Mouse (Mus musculus): Measurements from ENCODE around the gene Trmu. TPM values are rescaled to one million over a fixed set of nuclear protein-coding genes. Genes with fewer than 3 reads are reported as not detected.

Trmu gene
- 13.6 and 14.4 TPM in 2 replicates for polyA plus RNA-seq (2015; fragmentation: Nextera tagmentation; extraction: Ambion mirVana)

DNA sequence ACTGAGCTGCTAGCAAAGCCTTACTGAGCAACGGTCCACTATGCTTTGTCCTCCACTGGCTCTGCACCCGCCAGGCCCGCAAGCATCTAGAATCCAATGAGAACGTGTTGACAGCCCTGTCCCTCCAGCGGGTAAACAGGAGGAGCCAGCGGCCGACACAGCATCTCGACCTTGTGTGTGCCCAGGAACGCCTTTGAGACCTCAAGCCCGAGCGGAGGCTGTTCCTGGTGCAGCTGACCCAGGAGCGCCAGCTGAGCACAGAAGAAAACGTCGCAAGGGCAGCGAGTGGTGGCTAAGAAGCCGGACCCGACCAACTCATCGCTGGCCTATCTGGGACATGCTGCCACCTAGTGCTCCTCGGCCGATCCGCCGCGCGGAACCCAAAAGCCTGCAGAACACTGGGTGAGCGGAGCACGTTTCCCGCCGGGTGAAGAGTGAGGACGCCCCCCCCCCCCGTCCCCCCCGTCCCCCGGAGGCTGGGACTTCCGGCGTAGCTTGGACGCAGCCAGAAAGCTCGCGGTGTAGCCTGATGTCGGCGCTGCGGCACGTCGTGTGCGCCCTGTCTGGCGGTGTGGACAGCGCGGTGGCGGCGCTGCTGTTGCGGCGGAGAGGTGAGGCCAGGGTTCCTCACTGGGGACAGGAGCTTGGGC is at the start of gene Trmu:
TSS of gene Trmu (plus strand) at position 465 of the 650 bp plus-strand sequence.
- 1% methylated on average over 49 of the region's 50 CpGs for WGBS
- ATAC-seq, result peak; percentile 96
- H3K9me3 ChIP-seq (ENCODE audit: control insufficient read depth), result no peaks in the 10 kb centered on the region
- peaks cover 6% of the 10 kb centered on the region; the same call in 1 of the 2 replicates for H3K4me1 ChIP-seq (replicated peaks; ENCODE audit: control insufficient read depth, insufficient read depth, low read length)
- peak within 1 kb of the TSS; percentile 68 for H3K27ac ChIP-seq (ENCODE audit: low read depth, low read length)
- peaks cover 39% of the 10 kb centered on the region for H3K36me3 ChIP-seq (ENCODE audit: control insufficient read depth, insufficient read depth)
- no peaks in the 10 kb centered on the region for H3K27me3 ChIP-seq (replicated peaks; ENCODE audit: control insufficient read depth, insufficient read depth, low read length)
- peak within 1 kb of the TSS; percentile 80 for H3K4me3 ChIP-seq (ENCODE audit: low read depth, low read length)
- peak; percentile 82 for TF ChIP-seq CTCF (IDR thresholded peaks at IDR 0.05; ENCODE audit: low read depth)
- H3K9ac ChIP-seq (ENCODE audit: low read depth, low read length), result peak within 1 kb of the TSS; percentile 80
- H3K4me2 ChIP-seq (replicated peaks; ENCODE audit: low read depth), result peak within 1 kb of the TSS; percentile 91

- TF ChIP-seq CTCF (IDR thresholded peaks at IDR 0.05; ENCODE audit: low read depth), result no peak
- Histone ChIP-seq H3K27me3 (replicated peaks; ENCODE audit: control insufficient read depth, insufficient read depth, low read length) (no peaks in the 10 kb centered on the region), H3K9ac (ENCODE audit: low read depth, low read length) (no peak overlapping the region), H3K4me3 (ENCODE audit: low read depth, low read length) (no peak overlapping the region), H3K4me1 (replicated peaks; ENCODE audit: control insufficient read depth, insufficient read depth, low read length) (0 out of 2 replicates have a peak, but pooled peaks cover 4% of the 10 kb centered on the region), H3K9me3 (ENCODE audit: control insufficient read depth) (no peaks in the 10 kb centered on the region), H3K27ac (ENCODE audit: low read depth, low read length) (no peak overlapping the region), H3K4me2 (replicated peaks; ENCODE audit: low read depth) (no peak overlapping the region), H3K36me3 (ENCODE audit: control insufficient read depth, insufficient read depth) (no peaks in the 10 kb centered on the region)
- ATAC-seq, result peak; percentile 52; the same call in 1 of the 2 replicates
- 54% methylated on average over 5 of the region's 5 CpGs for WGBS
These were observed 49.6 kb upstream of the Trmu start for GRCm38 (mm10) chr15:85829470-85829869.

- Histone ChIP-seq H3K4me2 (replicated peaks; ENCODE audit: low read depth) (peak within 1 kb of the TSS; percentile 85), H3K36me3 (ENCODE audit: control insufficient read depth, insufficient read depth) (peaks cover 4% of the 10 kb centered on the region; the same call in 1 of the 2 replicates), H3K9ac (ENCODE audit: low read depth, low read length) (peak within 1 kb of the TSS; percentile 62; the same call in 1 of the 2 replicates), H3K27me3 (replicated peaks; ENCODE audit: control insufficient read depth, insufficient read depth, low read length) (no peaks in the 10 kb centered on the region), H3K9me3 (ENCODE audit: control insufficient read depth) (no peaks in the 10 kb centered on the region), H3K27ac (ENCODE audit: low read depth, low read length) (peak within 1 kb of the TSS; percentile 68), H3K4me1 (replicated peaks; ENCODE audit: control insufficient read depth, insufficient read depth, low read length) (0 out of 2 replicates have a peak, but pooled peaks cover 4% of the 10 kb centered on the region), H3K4me3 (ENCODE audit: low read depth, low read length) (peak within 1 kb of the TSS; percentile 67)
- peak; percentile 79 for ATAC-seq
- WGBS, result under 1% methylated on average over 27 of the region's 27 CpGs
- TF ChIP-seq CTCF (IDR thresholded peaks at IDR 0.05; ENCODE audit: low read depth), result no peak
These were observed 47.0 kb upstream of the Trmu start, which contains the start of gene Ttc38 for GRCm38 (mm10) chr15:85831954-85832590. TSS of gene Ttc38 (plus strand) at chr15:85832306.

- peak overlapping the region; percentile 67 for H3K4me3 ChIP-seq (ENCODE audit: low read depth, low read length)
- peaks cover 4% of the 10 kb centered on the region; the same call in 1 of the 2 replicates for H3K36me3 ChIP-seq (ENCODE audit: control insufficient read depth, insufficient read depth)
- ATAC-seq, result peak; percentile 20; the same call in 1 of the 2 replicates
- H3K27me3 ChIP-seq (replicated peaks; ENCODE audit: control insufficient read depth, insufficient read depth, low read length), result no peaks in the 10 kb centered on the region
- peak overlapping the region; percentile 68 for H3K27ac ChIP-seq (ENCODE audit: low read depth, low read length)
- 0 out of 2 replicates have a peak, but pooled peaks cover 4% of the 10 kb centered on the region for H3K4me1 ChIP-seq (replicated peaks; ENCODE audit: control insufficient read depth, insufficient read depth, low read length)
- WGBS, result 24% methylated on average over 8 of the region's 8 CpGs
- no peaks in the 10 kb centered on the region for H3K9me3 ChIP-seq (ENCODE audit: control insufficient read depth)
- H3K4me2 ChIP-seq (replicated peaks; ENCODE audit: low read depth), result peak overlapping the region; percentile 85
- no peak for TF ChIP-seq CTCF (IDR thresholded peaks at IDR 0.05; ENCODE audit: low read depth)
- peak overlapping the region; percentile 62; the same call in 1 of the 2 replicates for H3K9ac ChIP-seq (ENCODE audit: low read depth, low read length)
These were observed 46.5 kb upstream of the Trmu start for GRCm38 (mm10) chr15:85832599-85832998.

DNA sequence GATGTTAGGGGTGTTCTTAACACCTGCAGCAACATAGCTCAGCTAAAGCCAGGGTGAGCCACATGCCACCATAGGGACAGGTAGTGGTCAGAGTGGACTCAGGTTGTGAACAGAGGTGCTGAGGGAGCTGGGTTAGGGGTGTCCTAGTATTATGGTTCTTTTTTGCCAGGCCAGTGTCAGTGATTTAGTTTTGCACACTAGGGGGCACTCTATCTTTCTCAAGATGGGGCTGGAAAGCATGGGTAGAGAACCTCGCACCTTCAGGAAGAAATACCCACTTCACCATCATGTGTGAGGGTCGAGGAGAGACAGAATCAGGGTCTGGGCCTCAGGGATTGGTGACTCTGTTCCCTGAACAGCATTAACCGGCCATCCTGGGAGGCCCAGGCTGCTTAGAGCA is 43.8 kb upstream of the Trmu start:
- H3K27me3 ChIP-seq (replicated peaks; ENCODE audit: control insufficient read depth, insufficient read depth, low read length), result no peaks in the 10 kb centered on the region
- no peaks in the 10 kb centered on the region for H3K9me3 ChIP-seq (ENCODE audit: control insufficient read depth)
- 72% methylated on average over 3 of the region's 3 CpGs for WGBS
- H3K27ac ChIP-seq (ENCODE audit: low read depth, low read length), result no peak overlapping the region
- ATAC-seq, result no peak
- H3K9ac ChIP-seq (ENCODE audit: low read depth, low read length), result no peak overlapping the region
- no peak overlapping the region for H3K4me3 ChIP-seq (ENCODE audit: low read depth, low read length)
- 0 out of 2 replicates have a peak, but pooled peaks cover 4% of the 10 kb centered on the region for H3K4me1 ChIP-seq (replicated peaks; ENCODE audit: control insufficient read depth, insufficient read depth, low read length)
- no peak overlapping the region for H3K4me2 ChIP-seq (replicated peaks; ENCODE audit: low read depth)
- H3K36me3 ChIP-seq (ENCODE audit: control insufficient read depth, insufficient read depth), result peaks cover 8% of the 10 kb centered on the region; the same call in 1 of the 2 replicates
- peak; percentile 53 for TF ChIP-seq CTCF (IDR thresholded peaks at IDR 0.05; ENCODE audit: low read depth)

DNA sequence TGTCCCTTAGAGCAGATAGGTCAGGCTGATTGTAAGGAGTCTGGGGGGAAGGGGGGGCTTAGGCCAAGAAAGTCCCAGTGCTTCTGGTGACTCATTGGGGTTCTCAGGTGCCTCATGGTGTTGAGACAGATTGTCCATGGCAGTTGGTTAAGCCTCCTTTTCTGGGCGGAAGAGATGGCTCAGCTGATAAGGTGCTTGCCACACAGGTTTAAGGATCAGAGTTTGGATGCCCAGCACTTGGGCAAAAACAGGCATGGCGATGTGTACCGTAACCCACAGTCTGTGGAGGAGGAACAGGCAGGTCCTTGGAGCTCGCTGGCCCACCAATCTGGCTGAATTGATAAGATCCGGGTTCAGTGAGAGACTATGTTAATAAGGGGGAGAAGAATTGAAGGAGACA is 42.2 kb upstream of the Trmu start:
- no peak overlapping the region for H3K4me2 ChIP-seq (replicated peaks; ENCODE audit: low read depth)
- H3K4me3 ChIP-seq (ENCODE audit: low read depth, low read length), result no peak overlapping the region
- no peak for ATAC-seq
- H3K36me3 ChIP-seq (ENCODE audit: control insufficient read depth, insufficient read depth), result peaks cover 8% of the 10 kb centered on the region; the same call in 1 of the 2 replicates
- H3K27ac ChIP-seq (ENCODE audit: low read depth, low read length), result no peak overlapping the region
- 0 out of 2 replicates have a peak, but pooled peaks cover 4% of the 10 kb centered on the region for H3K4me1 ChIP-seq (replicated peaks; ENCODE audit: control insufficient read depth, insufficient read depth, low read length)
- TF ChIP-seq CTCF (IDR thresholded peaks at IDR 0.05; ENCODE audit: low read depth), result no peak
- 85% methylated on average over 5 of the region's 5 CpGs for WGBS
- no peak overlapping the region for H3K9ac ChIP-seq (ENCODE audit: low read depth, low read length)
- no peaks in the 10 kb centered on the region for H3K9me3 ChIP-seq (ENCODE audit: control insufficient read depth)
- H3K27me3 ChIP-seq (replicated peaks; ENCODE audit: control insufficient read depth, insufficient read depth, low read length), result no peaks in the 10 kb centered on the region

Data from intestine, postnatal 0 days (tissue).